ENCODE assay signal across 15 mouse cellular contexts in genomic region chr19:10398296-10398695, GRCm38 (mm10). TPM values are rescaled to one million over a fixed set of nuclear protein-coding genes. Genes with fewer than 3 reads are reported as not detected.
DNase-seq lines count a peak whose midpoint lies in the region; ATAC-seq lines count a peak whose summit lies in the region.
"Had no signal": no experiment of that assay in that cellular context is flagged by ENCODE, and none has a peak within 500 bp of the region (broad histone marks: within the 10 kb centered on the region; RNA-seq: fewer than 3 reads in every experiment).

No protein-coding gene starts in this region.

- H3K27me3 ChIP-seq in kidney, embryonic 16.5 days (ENCODE audit: insufficient read depth, low read length), result no peaks in the 10 kb centered on the region
- H3K27me3 ChIP-seq: embryonic facial prominence, embryonic 12.5 days; midbrain, embryonic 12.5 days; stomach, embryonic 15.5 days had no signal

- no peak overlapping the region for H3K27ac ChIP-seq in kidney, embryonic 16.5 days (ENCODE audit: low read length)
- H3K27ac ChIP-seq: embryonic facial prominence, embryonic 12.5 days; midbrain, embryonic 12.5 days; stomach, embryonic 15.5 days had no signal

- no peaks in the 10 kb centered on the region for H3K9me3 ChIP-seq in kidney, embryonic 16.5 days (ENCODE audit: low read length)
- H3K9me3 ChIP-seq: embryonic facial prominence, embryonic 12.5 days; midbrain, embryonic 12.5 days; stomach, embryonic 15.5 days had no signal

- H3K4me2 ChIP-seq in kidney, embryonic 16.5 days (replicated peaks; ENCODE audit: low read depth, low read length), result no peak overlapping the region
- H3K4me2 ChIP-seq: embryonic facial prominence, embryonic 12.5 days; midbrain, embryonic 12.5 days; stomach, embryonic 15.5 days had no signal

- no peak for ATAC-seq in kidney, embryonic 16.5 days (ENCODE audit: low FRiP score, low TSS enrichment)
- no peak for ATAC-seq in CD4-positive, CD25-positive, alpha-beta regulatory T cell, adult 4 months

- H3K4me1 ChIP-seq in kidney, embryonic 16.5 days (ENCODE audit: insufficient read depth, low read length), result no peaks in the 10 kb centered on the region
- H3K4me1 ChIP-seq: embryonic facial prominence, embryonic 12.5 days had no signal

- H3K4me3 ChIP-seq in kidney, embryonic 16.5 days (ENCODE audit: low read length), result no peak overlapping the region
- H3K4me3 ChIP-seq: embryonic facial prominence, embryonic 12.5 days; midbrain, embryonic 12.5 days; stomach, embryonic 15.5 days had no signal

- H3K36me3 ChIP-seq in kidney, embryonic 16.5 days (ENCODE audit: insufficient read depth, low read length), result no peaks in the 10 kb centered on the region
- H3K36me3 ChIP-seq: embryonic facial prominence, embryonic 12.5 days; midbrain, embryonic 12.5 days; stomach, embryonic 15.5 days had no signal

- WGBS in kidney, embryonic 16.5 days, result 72% methylated on average over 6 of the region's 6 CpGs

- intact Hi-C loops in gastrocnemius, postnatal 36 days (cut with DNase I), result no loop called here

- DNase-seq in kidney, adult 11 months, result peak; percentile 26
- DNase-seq in cerebellum, postnatal 14 days, result peak; percentile 34 to 50
- peak; percentile 60 to 76 for DNase-seq in frontal cortex, postnatal 25 days (ENCODE audit: low spot score in 2 of 2)
- peak; percentile 88 to 93 for DNase-seq in right cerebral cortex, adult 2 months (ENCODE audit: low spot score in 2 of 2)
- no peak for DNase-seq in gastrocnemius, postnatal 36 days
- DNase-seq in thymus, postnatal 25 days, result no peak
- DNase-seq: kidney, postnatal 25 days; lung, postnatal 10 days; retina, postnatal 1 day had no signal

- no peak overlapping the region for H3K9ac ChIP-seq in kidney, embryonic 16.5 days (replicated peaks; ENCODE audit: low read length)
- H3K9ac ChIP-seq: embryonic facial prominence, embryonic 12.5 days; midbrain, embryonic 12.5 days; stomach, embryonic 15.5 days had no signal

RNA-seq across cellular contexts. Expression of gene Syt7, which starts 9.4 kb away (rescaled TPM):
- polyA plus RNA-seq in kidney, embryonic 16.5 days (2015; fragmentation: Nextera tagmentation; extraction: Ambion mirVana), result 0.96 and 1.6 TPM in 2 replicates
- not detected for polyA plus RNA-seq in CD4-positive, CD25-positive, alpha-beta regulatory T cell, adult 4 months (2017; shearing (Covaris generic))
- 1 to 10 TPM; 2.3 to 2.5 TPM for total RNA-seq in gastrocnemius, postnatal 36 days (2021)

RNA-seq across cellular contexts. Expression of gene Lrrc10b, which starts 59.0 kb away (rescaled TPM):
- polyA plus RNA-seq in kidney, embryonic 16.5 days (2015; fragmentation: Nextera tagmentation; extraction: Ambion mirVana), result 0.13 and 0.89 TPM in 2 replicates
- polyA plus RNA-seq in CD4-positive, CD25-positive, alpha-beta regulatory T cell, adult 4 months (2017; shearing (Covaris generic)), result not detected
- total RNA-seq in gastrocnemius, postnatal 36 days (2021), result under 1 TPM; 0.23 to 0.27 TPM
- total RNA-seq: liver, adult 2 months had no signal
- polyA plus RNA-seq: liver, adult 2 months had no signal

Comparison
In these comparisons a context has a peak if more than half of its experiments do, and no peak if none do; other contexts are left out.
1. DNase-seq: peak in kidney, adult 11 months (single experiment), cerebellum, postnatal 14 days (2 of 2), frontal cortex, postnatal 25 days (2 of 2) and right cerebral cortex, adult 2 months (2 of 2); none in gastrocnemius, postnatal 36 days (0 of 2) and thymus, postnatal 25 days (single experiment).